In the genomic region with DNA sequence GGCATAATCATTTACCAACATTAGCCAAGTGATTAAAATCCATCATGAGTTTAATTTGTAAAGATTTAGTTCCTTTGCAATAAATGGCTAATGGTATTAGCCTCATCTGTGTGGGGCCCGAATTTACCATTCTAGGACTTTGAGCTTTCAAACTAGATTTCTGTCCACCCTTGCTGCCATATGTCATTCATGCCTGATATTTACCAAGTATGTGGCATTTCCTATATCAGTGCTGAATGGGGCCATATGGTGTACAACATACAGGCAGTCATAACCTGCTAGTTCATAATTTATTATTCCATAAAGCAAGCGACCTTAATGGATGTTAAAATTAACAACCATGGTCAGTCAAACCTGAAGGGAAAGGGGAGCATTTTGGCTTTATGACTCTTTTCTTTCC, we compare ENCODE assay signal across 9 mouse cellular contexts. TPM values are rescaled to one million over a fixed set of nuclear protein-coding genes. Genes with fewer than 3 reads are reported as not detected.
DNase-seq lines count a peak whose midpoint lies in the region; ATAC-seq and TF ChIP-seq lines count a peak whose summit lies in the region.
"Had no signal": no experiment of that assay in that cellular context is flagged by ENCODE, and none has a peak within 500 bp of the region (broad histone marks: within the 10 kb centered on the region; RNA-seq: fewer than 3 reads in every experiment).

No protein-coding gene starts in this region.

- in situ Hi-C loops in CH12.LX (cut with MboI; ENCODE audit: low pct_ligation_motif_present, low pct_unique_long_range_greater_than_20kb, low sequenced_read_pairs): no loop called here

- dilution Hi-C loops in CH12.LX (cut with MboI; ENCODE audit: extremely low pct_ligation_motif_present, extremely low pct_unique_long_range_greater_than_20kb, low sequenced_read_pairs): no loop called here

- H3K79me2 ChIP-seq in CH12.LX (replicated peaks; ENCODE audit: control insufficient read depth, extremely low read depth, insufficient read depth, poor library complexity, severe bottlenecking): no peaks in the 10 kb centered on the region

- TF ChIP-seq RAD21 in CH12.LX (IDR thresholded peaks at IDR 0.05; ENCODE audit: low read depth, low read length): no peak

- H3K4me2 ChIP-seq in heart, embryonic 14.5 days (ENCODE audit: low read length): peak overlapping the region; percentile 60
- H3K4me2 ChIP-seq in CH12.LX (ENCODE audit: insufficient read depth, low read depth, poor library complexity, severe bottlenecking): peak overlapping the region; percentile 88; the same call in 1 of the 2 replicates
- H3K4me2 ChIP-seq in hindbrain, embryonic 14.5 days (replicated peaks): peak overlapping the region; percentile 41
- peak overlapping the region; percentile 27 for H3K4me2 ChIP-seq in midbrain, embryonic 14.5 days (ENCODE audit: low read length)

- no peaks in the 10 kb centered on the region for H3K9me3 ChIP-seq in heart, embryonic 14.5 days (ENCODE audit: control insufficient read depth, low read length)
- H3K9me3 ChIP-seq in CH12.LX (replicated peaks; ENCODE audit: low read length): no peaks in the 10 kb centered on the region
- H3K9me3 ChIP-seq in hindbrain, embryonic 14.5 days (ENCODE audit: control insufficient read depth, low read length): no peaks in the 10 kb centered on the region
- H3K9me3 ChIP-seq in midbrain, embryonic 14.5 days (ENCODE audit: control insufficient read depth, low read length): no peaks in the 10 kb centered on the region

- H3K9ac ChIP-seq in heart, embryonic 14.5 days (ENCODE audit: low read length): no peak overlapping the region
- no peak overlapping the region for H3K9ac ChIP-seq in CH12.LX (ENCODE audit: insufficient read depth, low read depth)
- H3K9ac ChIP-seq in hindbrain, embryonic 14.5 days: no peak overlapping the region; the same call in 1 of the 2 replicates
- no peak overlapping the region for H3K9ac ChIP-seq in midbrain, embryonic 14.5 days (replicated peaks; ENCODE audit: low read length)

- TF ChIP-seq CTCF in CH12.LX (conservative IDR thresholded peaks at IDR 0.05 in 1 of 2, IDR thresholded peaks at IDR 0.05 in 1 of 2; ENCODE audit: low read depth in 2 of 2, low read length in 2 of 2): no peak

- TF ChIP-seq EP300 in CH12.LX (IDR thresholded peaks at IDR 0.05; ENCODE audit: low read length): no peak

- H3K36me3 ChIP-seq in heart, embryonic 14.5 days (ENCODE audit: control insufficient read depth, insufficient read depth, low read length): no peaks in the 10 kb centered on the region
- no peaks in the 10 kb centered on the region for H3K36me3 ChIP-seq in CH12.LX (replicated peaks in 1 of 2; ENCODE audit: control insufficient read depth in 1 of 2, insufficient read depth in 1 of 2, low read length in 1 of 2)
- no peaks in the 10 kb centered on the region for H3K36me3 ChIP-seq in hindbrain, embryonic 14.5 days (replicated peaks; ENCODE audit: control insufficient read depth, insufficient read depth)
- H3K36me3 ChIP-seq in midbrain, embryonic 14.5 days (ENCODE audit: control insufficient read depth, insufficient read depth, low read length): no peaks in the 10 kb centered on the region

- no peak overlapping the region for H3K27ac ChIP-seq in heart, embryonic 14.5 days (replicated peaks in 1 of 2; ENCODE audit: control insufficient read depth in 1 of 2, insufficient read depth in 1 of 2, low read depth in 2 of 2, low read length in 2 of 2)
- H3K27ac ChIP-seq in CH12.LX (ENCODE audit: insufficient read depth, low read depth): no peak overlapping the region
- no peak overlapping the region for H3K27ac ChIP-seq in hindbrain, embryonic 14.5 days
- no peak overlapping the region for H3K27ac ChIP-seq in midbrain, embryonic 14.5 days (replicated peaks; ENCODE audit: low read depth, low read length)

- WGBS in heart, embryonic 14.5 days: 71% methylated on average over 2 of the region's 2 CpGs
- WGBS in hindbrain, embryonic 14.5 days: 66% methylated on average over 2 of the region's 2 CpGs
- WGBS in midbrain, embryonic 14.5 days: 84% methylated on average over 2 of the region's 2 CpGs

- TF ChIP-seq POLR2A in CH12.LX (IDR thresholded peaks at IDR 0.05; ENCODE audit: low read depth, low read length): no peak

- DNase-seq in heart, adult 8-10 months (ENCODE audit: low spot score): no peak
- DNase-seq in CH12.LX (ENCODE audit: extremely low read depth): no peak
- DNase-seq in hindbrain, embryonic 14.5 days (ENCODE audit: low spot score): no peak
- no peak for DNase-seq in midbrain, embryonic 14.5 days
- no peak for DNase-seq in right cerebral cortex, adult 2 months (ENCODE audit: low spot score in 2 of 2)
- no peak for DNase-seq in ovary, postnatal 36 days (ENCODE audit: low spot score)
- no peak for DNase-seq in urinary bladder, postnatal 36 days (ENCODE audit: low spot score in 2 of 2)

- peak overlapping the region in 1 of 2 experiments; percentile 3; a peak in 1 of 4 replicates for H3K4me3 ChIP-seq in heart, embryonic 14.5 days (ENCODE audit: control insufficient read depth in 1 of 2, insufficient read depth in 1 of 2, low read depth in 1 of 2, low read length in 2 of 2)
- H3K4me3 ChIP-seq in CH12.LX (replicated peaks in 1 of 3; ENCODE audit: low read depth in 2 of 3, low read length in 2 of 3, poor library complexity in 1 of 3): no peak overlapping the region
- H3K4me3 ChIP-seq in hindbrain, embryonic 14.5 days (replicated peaks; ENCODE audit: low read length): no peak overlapping the region
- no peak overlapping the region for H3K4me3 ChIP-seq in midbrain, embryonic 14.5 days (replicated peaks; ENCODE audit: low read depth, low read length)

- no peaks in the 10 kb centered on the region for H3K27me3 ChIP-seq in heart, embryonic 14.5 days (ENCODE audit: control insufficient read depth, insufficient read depth, low read length)
- no peaks in the 10 kb centered on the region for H3K27me3 ChIP-seq in CH12.LX (replicated peaks)
- no peaks in the 10 kb centered on the region for H3K27me3 ChIP-seq in hindbrain, embryonic 14.5 days (ENCODE audit: control insufficient read depth, insufficient read depth, low read length)
- H3K27me3 ChIP-seq in midbrain, embryonic 14.5 days (ENCODE audit: control insufficient read depth, insufficient read depth, low read length): no peaks in the 10 kb centered on the region

- H3K4me1 ChIP-seq in heart, embryonic 14.5 days (ENCODE audit: control insufficient read depth in 2 of 2, insufficient read depth in 2 of 2, low read length in 2 of 2): peaks cover 3 to 22% of the 10 kb centered on the region in 2 experiments
- peaks cover 2 to 8% of the 10 kb centered on the region in 2 experiments for H3K4me1 ChIP-seq in CH12.LX (ENCODE audit: control insufficient read depth in 1 of 2, insufficient read depth in 2 of 2)
- H3K4me1 ChIP-seq in hindbrain, embryonic 14.5 days (replicated peaks; ENCODE audit: control insufficient read depth, insufficient read depth, low read length): peaks cover 4% of the 10 kb centered on the region; the same call in 1 of the 2 replicates
- H3K4me1 ChIP-seq in midbrain, embryonic 14.5 days (ENCODE audit: control insufficient read depth, insufficient read depth, low read length): no peaks in the 10 kb centered on the region

- ATAC-seq in heart, embryonic 14.5 days (ENCODE audit: insufficient number of reproducible peaks, insufficient read depth, low FRiP score, low read depth): no peak
- ATAC-seq in hindbrain, embryonic 14.5 days (ENCODE audit: low FRiP score): no peak
- no peak for ATAC-seq in midbrain, embryonic 14.5 days (ENCODE audit: low FRiP score, low TSS enrichment)

TF ChIP-seq in CH12.LX, 34 proteins besides CTCF, POLR2A, EP300 and RAD21:
- TF ChIP-seq NRF1 (IDR thresholded peaks at IDR 0.05; ENCODE audit: low read depth, low read length) (no peak), ETS1 (conservative IDR thresholded peaks at IDR 0.05; ENCODE audit: low read depth, low read length) (no peak)

RNA-seq across cellular contexts. Expression of gene Cerkl, which starts 55.8 kb away (rescaled TPM):
- 0.44 and 1.4 TPM in 2 replicates for polyA plus RNA-seq in heart, embryonic 14.5 days (2014; fragmentation: Nextera tagmentation; extraction: Ambion mirVana)
- 1 to 10 TPM in 2 of 4 experiments, under 1 TPM in 2; 0.27 to 1.9 (median 1.2) TPM for total RNA-seq in heart, adult 8-10 months (2022)
- total RNA-seq in CH12.LX (2012; rRNA removed) (16.6 and 19.6 TPM in 2 replicates), CH12.LX (2014; rRNA removed) (10.9 and 12.2 TPM in 2 replicates)
- polyA plus RNA-seq in CH12.LX (2012; ENCODE audit: insufficient read length, low read depth): 15.6 and 18.1 TPM in 2 replicates
- 1.2 and 1.7 TPM in 2 replicates for polyA plus RNA-seq in hindbrain, embryonic 14.5 days (2014; fragmentation: Nextera tagmentation; extraction: Ambion mirVana)
- 1.1 and 3.3 TPM in 2 replicates for polyA plus RNA-seq in midbrain, embryonic 14.5 days (2014; fragmentation: Nextera tagmentation; extraction: Ambion mirVana)

RNA-seq across cellular contexts. Expression of gene Neurod1, which starts 55.8 kb away (rescaled TPM):
- not detected in 2 replicates for polyA plus RNA-seq in heart, embryonic 14.5 days (2014; fragmentation: Nextera tagmentation; extraction: Ambion mirVana)
- not detected for total RNA-seq in heart, adult 8-10 months (2022)
- total RNA-seq in CH12.LX (2012; rRNA removed) (not detected in 2 replicates), CH12.LX (2014; rRNA removed) (not detected in 2 replicates)
- polyA plus RNA-seq in CH12.LX (2012; ENCODE audit: insufficient read length, low read depth): not detected in 2 replicates
- polyA plus RNA-seq in hindbrain, embryonic 14.5 days (2014; fragmentation: Nextera tagmentation; extraction: Ambion mirVana): 35.4 and 38.0 TPM in 2 replicates
- 37.0 and 40.2 TPM in 2 replicates for polyA plus RNA-seq in midbrain, embryonic 14.5 days (2014; fragmentation: Nextera tagmentation; extraction: Ambion mirVana)
- total RNA-seq: gastrocnemius, adult 18-20 months had no signal

Comparison
In these comparisons a context has a peak if more than half of its experiments do, and no peak if none do; other contexts are left out.
1. H3K4me2 ChIP-seq: peak in every context shown above with its lines; median percentile 88 in CH12.LX; 60 in heart, embryonic 14.5 days; 41 in hindbrain, embryonic 14.5 days; 27 in midbrain, embryonic 14.5 days.
2. RNA of gene Neurod1, which starts 55.8 kb away (polyA plus RNA-seq): 37.0 to 40.2 TPM in midbrain, embryonic 14.5 days and 35.4 to 38.0 TPM in hindbrain, embryonic 14.5 days; not detected in heart, embryonic 14.5 days and not detected in CH12.LX; every median in the first group is over 10 times any median in the second.